Mouse (Mus musculus): ENCODE measurements around the gene S100a16. TPM values are rescaled to one million over a fixed set of nuclear protein-coding genes. Genes with fewer than 3 reads are reported as not detected.

Gene S100a16
- total RNA-seq, 2 experiments from 2014 or later = 68.4 to 74.4 TPM

- no peak for DNase-seq (ENCODE audit: low spot score in 2 of 2)
These were observed 21.8 kb upstream of the S100a16 start for GRCm38 (mm10) chr3:90515242-90515641.

DNA sequence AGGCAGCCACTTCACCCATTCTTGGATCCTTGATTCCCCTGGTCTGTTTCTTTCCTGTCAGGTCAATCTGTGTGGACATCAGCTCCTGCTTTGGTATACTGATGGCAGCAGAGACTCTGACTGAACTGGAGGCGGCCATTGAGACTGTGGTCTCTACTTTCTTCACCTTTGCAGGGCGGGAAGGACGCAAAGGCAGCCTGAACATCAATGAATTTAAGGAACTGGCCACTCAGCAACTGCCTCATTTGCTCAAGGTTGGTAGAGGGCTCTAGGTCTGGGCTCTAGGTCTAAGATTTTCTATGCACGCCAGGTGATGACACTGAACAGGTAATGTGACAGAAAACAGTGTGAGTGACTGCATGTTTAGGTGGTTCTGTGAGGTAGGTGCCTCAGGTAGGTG lies 21.3 kb upstream of the S100a16 start:
- DNase-seq (ENCODE audit: low spot score in 2 of 2) = no peak

DNA sequence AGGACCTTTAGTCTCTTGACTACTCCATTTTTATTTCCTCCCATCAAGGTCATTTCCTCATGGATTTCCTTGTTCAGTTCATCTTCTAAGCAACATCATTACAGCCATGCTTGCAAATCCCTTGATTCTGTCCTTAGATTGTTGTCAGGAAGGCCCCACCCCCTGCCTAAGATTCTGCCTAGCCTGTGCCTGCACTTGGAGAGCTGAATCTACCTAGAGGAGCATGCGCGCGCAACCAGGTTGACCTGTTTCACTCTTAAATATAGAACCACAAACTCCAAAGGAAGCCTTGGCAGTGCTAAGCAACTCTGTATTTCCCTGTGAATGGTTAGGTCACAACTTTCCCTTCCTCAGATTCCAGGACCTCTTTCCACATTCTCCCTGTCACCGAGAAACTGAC lies 19.3 kb upstream of the S100a16 start:
- DNase-seq (ENCODE audit: low spot score in 2 of 2) = no peak

DNA sequence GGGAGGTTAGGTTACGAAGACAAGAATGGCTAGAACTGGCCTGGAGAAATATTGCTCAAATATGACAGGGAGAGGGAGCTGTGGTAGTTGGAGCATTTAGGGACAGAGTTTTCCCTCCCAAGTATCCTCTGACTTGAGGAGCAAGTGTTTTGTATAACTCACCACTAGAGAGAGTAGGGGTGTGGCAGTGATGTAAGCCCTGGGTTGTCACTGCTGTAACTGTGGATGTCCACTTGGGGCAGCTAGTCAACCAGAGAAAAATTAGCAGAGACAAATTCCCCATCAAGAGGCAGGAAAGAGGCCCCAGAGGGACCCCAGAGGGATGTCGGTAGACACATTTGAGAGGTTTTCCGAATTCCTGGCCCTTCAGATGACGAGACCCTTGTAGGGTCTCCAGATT lies 11.6 kb upstream of the S100a16 start:
- no peak for DNase-seq (ENCODE audit: low spot score in 2 of 2)

- no peak for DNase-seq (ENCODE audit: low spot score in 2 of 2)
These were observed 11.0 kb upstream of the S100a16 start for GRCm38 (mm10) chr3:90526076-90526475.

DNA sequence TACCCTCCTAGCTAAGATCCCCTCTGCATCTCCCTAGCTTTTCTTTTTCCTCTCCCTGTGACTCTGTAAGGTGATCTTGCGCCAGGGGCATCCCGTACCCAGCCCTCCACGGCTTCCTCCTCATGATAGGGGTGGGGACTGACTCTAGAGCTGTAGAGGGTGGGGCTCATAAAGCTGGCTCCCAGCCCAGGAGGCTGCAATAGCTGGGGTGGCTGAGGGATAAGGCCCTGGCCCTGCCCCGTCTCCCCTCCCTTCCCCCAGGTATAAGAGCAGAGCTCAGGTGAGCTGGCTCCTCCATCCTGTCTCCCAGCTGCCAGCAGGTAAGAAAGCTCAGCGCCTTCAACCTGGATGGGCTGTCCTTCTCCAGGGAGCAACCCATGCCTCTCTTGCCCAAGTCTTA lies 10.5 kb upstream of the S100a16 start, which contains the start of gene S100a14:
TSS of gene S100a14 (plus strand) at position 277 of the 400 bp plus-strand sequence.
- no peak for DNase-seq (ENCODE audit: low spot score in 2 of 2)

- no peak for DNase-seq (ENCODE audit: low spot score in 2 of 2)
These were observed 9.7 kb upstream of the S100a16 start for GRCm38 (mm10) chr3:90527291-90527873.

- no peak for DNase-seq (ENCODE audit: low spot score in 2 of 2)
These were observed 5.3 kb upstream of the S100a16 start for GRCm38 (mm10) chr3:90531713-90532112.

GRCm38 (mm10) chr3:90535446-90535845 lies 1.6 kb upstream of the S100a16 start:
- no peak for DNase-seq (ENCODE audit: low spot score in 2 of 2)

- DNase-seq (ENCODE audit: low spot score in 2 of 2) = no peak
These were observed 847 bp downstream of the S100a16 start for GRCm38 (mm10) chr3:90537905-90538296.

- DNase-seq (ENCODE audit: low spot score in 2 of 2) = no peak
These were observed 3.9 kb downstream of the S100a16 start for GRCm38 (mm10) chr3:90540904-90541303.

GRCm38 (mm10) chr3:90549676-90550420 lies 12.8 kb downstream of the S100a16 start:
- DNase-seq (ENCODE audit: low spot score in 2 of 2) = no peak

- no peak for DNase-seq (ENCODE audit: low spot score in 2 of 2)
These were observed 13.4 kb downstream of the S100a16 start for GRCm38 (mm10) chr3:90550421-90550790.

DNA sequence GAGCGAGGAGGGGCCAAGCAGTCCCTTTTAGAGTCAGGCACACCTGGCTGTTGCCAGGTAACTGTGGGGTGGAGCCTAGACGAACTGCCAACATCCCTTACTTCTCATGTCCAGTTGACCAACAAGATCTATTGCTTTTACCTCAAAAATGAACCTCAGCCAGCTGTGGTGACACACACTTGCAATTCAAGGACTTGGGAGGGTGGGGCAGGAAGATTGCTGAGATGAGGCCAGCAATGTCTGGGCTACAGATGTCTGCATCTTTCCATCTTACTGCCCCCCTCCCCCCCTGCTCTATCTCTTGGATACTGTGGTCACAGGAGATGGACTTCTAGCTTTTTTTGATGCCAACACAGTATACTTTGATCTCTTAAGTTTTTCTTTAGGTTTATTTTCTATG lies 15.2 kb downstream of the S100a16 start:
- no peak for DNase-seq (ENCODE audit: low spot score in 2 of 2)

DNA sequence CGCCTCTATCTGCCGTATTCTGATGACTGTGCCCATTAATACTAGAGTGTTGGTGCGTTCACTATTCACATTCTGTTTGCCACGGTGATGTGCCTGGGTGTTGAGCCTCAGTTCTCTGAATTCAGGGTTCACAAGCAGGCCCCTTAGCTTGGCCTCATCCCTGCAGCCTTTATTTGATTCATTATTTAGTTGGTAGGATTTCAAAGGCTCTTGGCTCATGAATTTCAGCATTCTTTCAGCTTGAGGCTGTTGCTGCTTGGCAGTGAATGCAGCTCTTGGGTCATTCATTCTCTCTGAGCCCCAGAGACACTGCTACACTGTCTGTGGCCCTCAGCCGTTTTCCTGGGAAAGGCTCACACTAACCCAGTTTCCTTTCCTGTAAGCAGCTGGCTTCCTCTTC lies 18.9 kb downstream of the S100a16 start:
- DNase-seq (ENCODE audit: low spot score in 2 of 2) = no peak

DNA sequence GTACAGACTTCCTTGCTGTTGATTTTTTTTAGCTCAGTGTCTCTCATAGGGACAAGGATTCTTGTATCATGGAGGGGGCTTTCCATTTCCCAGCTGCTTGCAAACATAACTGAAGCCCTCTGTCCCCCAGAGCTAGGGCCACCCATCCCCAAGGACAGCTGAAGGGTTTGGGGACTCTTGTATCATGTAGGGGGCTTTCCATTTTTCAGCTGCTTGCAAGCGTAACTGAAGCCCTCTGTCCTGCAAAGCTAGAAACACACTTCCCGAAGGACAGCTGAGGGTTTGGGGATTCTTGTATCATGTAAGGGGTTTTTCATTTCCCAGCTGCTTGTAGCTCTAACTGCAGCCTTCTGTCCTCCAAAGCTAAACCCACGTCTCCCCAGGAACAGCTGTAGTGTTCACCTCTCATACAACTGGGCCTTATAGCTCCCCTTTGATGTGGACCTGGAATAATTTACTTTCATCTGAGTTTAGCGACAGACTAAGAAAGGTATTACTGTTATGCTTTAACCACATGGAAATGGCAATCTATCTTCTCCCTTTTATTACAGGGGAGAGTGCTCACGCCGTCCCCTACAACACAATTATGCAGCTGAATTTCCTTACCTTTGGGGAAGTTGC lies 23.1 kb downstream of the S100a16 start, which contains the start of gene S100a3:
TSS of gene S100a3 (plus strand) at position 571 of the 621 bp plus-strand sequence.
- no peak for DNase-seq (ENCODE audit: low spot score in 2 of 2)

DNA sequence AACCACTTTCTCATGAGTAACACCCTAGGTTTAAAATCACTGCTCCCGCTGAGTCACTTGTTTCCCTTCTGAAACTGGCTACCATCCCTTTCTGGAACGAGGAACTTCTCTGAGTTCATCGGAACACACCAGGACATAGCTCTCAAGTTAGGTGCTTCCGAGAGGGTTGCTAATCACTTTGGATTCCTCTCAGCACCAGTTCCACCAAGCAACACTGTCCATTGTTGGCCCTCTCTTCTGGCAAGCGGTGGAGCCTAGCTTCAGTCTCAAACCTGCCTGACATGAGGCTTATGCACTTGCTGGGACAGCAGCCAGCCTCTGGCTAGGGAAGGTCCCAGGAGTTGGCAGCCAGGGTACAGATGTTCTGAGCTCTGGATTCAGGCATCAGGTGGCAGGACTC lies 37.6 kb downstream of the S100a16 start:
- DNase-seq (ENCODE audit: low spot score in 2 of 2) = no peak

- DNase-seq (ENCODE audit: low spot score in 2 of 2) = no peak
These were observed 38.3 kb downstream of the S100a16 start for GRCm38 (mm10) chr3:90575320-90575719.

DNA sequence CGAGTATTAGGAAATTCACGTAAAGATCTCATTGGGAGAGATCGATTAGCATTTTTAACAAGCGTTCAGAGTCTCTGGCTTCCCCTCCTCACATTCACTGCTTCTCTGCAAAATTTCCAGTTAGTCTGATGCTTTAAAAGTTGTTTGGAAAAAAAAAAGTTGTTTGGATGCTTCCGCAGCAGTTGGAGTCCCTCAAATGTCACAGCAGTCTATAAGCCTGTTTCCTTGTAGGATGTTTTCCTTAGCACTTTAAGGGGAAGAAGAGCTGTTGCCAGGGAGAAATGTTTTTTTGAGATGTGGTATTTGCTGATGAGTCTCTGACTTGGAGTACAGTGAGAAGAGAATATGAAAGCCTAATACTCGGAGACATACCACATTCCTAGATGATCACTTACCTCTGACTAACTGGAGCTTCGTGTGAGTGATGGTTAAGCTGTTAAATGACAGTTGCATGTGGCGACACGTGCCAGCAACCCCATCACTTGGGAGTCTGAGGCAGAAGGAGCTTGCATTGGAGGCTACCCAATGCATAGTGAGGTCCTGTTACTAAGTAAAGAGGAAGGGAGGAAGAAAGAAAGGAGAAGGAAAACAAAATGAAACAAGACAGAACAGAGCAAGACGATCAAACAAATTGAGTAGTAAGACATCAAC lies 39.4 kb downstream of the S100a16 start:
- DNase-seq (ENCODE audit: low spot score in 2 of 2) = no peak

DNA sequence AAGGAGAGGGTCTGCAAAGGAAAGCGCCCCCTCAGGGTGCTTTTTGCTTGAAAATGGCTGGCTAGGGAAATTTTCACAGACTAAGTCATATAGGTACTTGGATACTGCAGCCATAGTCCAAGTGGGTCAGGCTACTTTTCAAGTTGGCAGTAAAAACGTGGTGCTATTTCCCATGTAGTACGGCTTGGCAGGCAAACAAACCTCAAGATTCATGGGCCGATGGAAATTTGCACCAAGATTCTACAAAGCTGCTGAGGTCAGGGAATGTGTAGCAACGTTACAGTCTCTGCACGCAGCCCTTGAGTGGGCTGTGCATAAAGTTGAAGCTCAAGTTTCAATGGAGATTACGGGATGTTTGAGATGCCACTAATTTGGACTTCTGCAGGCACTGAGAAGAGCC lies 42.4 kb downstream of the S100a16 start:
- no peak for DNase-seq (ENCODE audit: low spot score in 2 of 2)

DNA sequence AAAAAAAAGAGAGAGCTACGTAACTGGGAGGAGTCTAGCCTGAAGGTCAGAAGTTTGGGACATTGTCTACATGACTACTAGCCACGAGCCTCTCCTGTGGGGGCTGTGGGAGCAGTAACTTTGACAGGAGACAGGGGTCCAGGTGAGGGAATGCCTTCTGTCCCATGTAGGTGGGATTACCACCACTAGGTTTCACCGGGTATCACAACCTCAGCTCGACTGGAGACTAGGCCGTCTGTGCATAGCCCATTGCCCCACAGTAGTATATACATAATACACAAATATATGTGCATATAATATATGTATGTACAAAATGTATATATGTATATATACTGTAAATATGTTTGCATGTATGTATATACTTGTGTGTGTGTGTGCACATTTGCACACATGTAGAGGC lies 44.1 kb downstream of the S100a16 start:
- DNase-seq (ENCODE audit: low spot score in 2 of 2) = no peak

GRCm38 (mm10) chr3:90582156-90582555 lies 45.1 kb downstream of the S100a16 start:
- DNase-seq (ENCODE audit: low spot score in 2 of 2) = no peak
